Mouse (Mus musculus) ovary, adult 18-20 months (tissue): Measurements from ENCODE around the gene Lclat1.

ENCODE experiments used
- DNase-seq: peaks from one replicate; pipeline ENCODE4 v3.0.0; 2022; ENCODE audit warnings: low spot score, mixed read lengths

Gene Lclat1

GRCm38 (mm10) chr17:73087045-73087910 lies 20.5 kb upstream of the Lclat1 start:
- no peak for DNase-seq

- DNase-seq: no peak
These were observed 16.4 kb upstream of the Lclat1 start for GRCm38 (mm10) chr17:73091368-73091767.

- no peak for DNase-seq
These were observed 15.4 kb upstream of the Lclat1 start for GRCm38 (mm10) chr17:73092103-73093097.

GRCm38 (mm10) chr17:73095070-73095469 lies 12.7 kb upstream of the Lclat1 start:
- no peak for DNase-seq

- DNase-seq: no peak
These were observed 12.2 kb upstream of the Lclat1 start for GRCm38 (mm10) chr17:73095585-73095984.

GRCm38 (mm10) chr17:73096484-73096883 lies 11.3 kb upstream of the Lclat1 start:
- DNase-seq: no peak

- DNase-seq: no peak
These were observed 9.1 kb upstream of the Lclat1 start for GRCm38 (mm10) chr17:73098636-73099035.

- no peak for DNase-seq
These were observed 7.4 kb upstream of the Lclat1 start for GRCm38 (mm10) chr17:73100396-73100795.

GRCm38 (mm10) chr17:73102538-73102937 lies 5.2 kb upstream of the Lclat1 start:
- DNase-seq: no peak

- no peak for DNase-seq
These were observed 544 bp downstream of the Lclat1 start for GRCm38 (mm10) chr17:73108170-73108887.

GRCm38 (mm10) chr17:73108888-73109259 lies 1.1 kb downstream of the Lclat1 start:
- DNase-seq: no peak

GRCm38 (mm10) chr17:73112128-73112527 lies 4.3 kb downstream of the Lclat1 start:
- DNase-seq: no peak

- no peak for DNase-seq
These were observed 4.8 kb downstream of the Lclat1 start for GRCm38 (mm10) chr17:73112601-73113000.

- DNase-seq: no peak
These were observed 5.4 kb downstream of the Lclat1 start for GRCm38 (mm10) chr17:73113230-73113629.

GRCm38 (mm10) chr17:73118134-73118533 lies 10.3 kb downstream of the Lclat1 start:
- no peak for DNase-seq

- DNase-seq: no peak
These were observed 10.9 kb downstream of the Lclat1 start for GRCm38 (mm10) chr17:73118702-73119101.

- DNase-seq: no peak
These were observed 11.4 kb downstream of the Lclat1 start for GRCm38 (mm10) chr17:73119150-73119549.

- no peak for DNase-seq
These were observed 12.8 kb downstream of the Lclat1 start for GRCm38 (mm10) chr17:73120545-73120944.

- DNase-seq: no peak
These were observed 13.9 kb downstream of the Lclat1 start for GRCm38 (mm10) chr17:73121726-73122125.

- DNase-seq: no peak
These were observed 18.6 kb downstream of the Lclat1 start for GRCm38 (mm10) chr17:73126349-73126748.

- no peak for DNase-seq
These were observed 19.1 kb downstream of the Lclat1 start for GRCm38 (mm10) chr17:73126903-73127302.
